Mouse (Mus musculus) lung, embryonic 14.5 days (tissue): ENCODE results near the gene Snrk. TPM values are rescaled to one million over a fixed set of nuclear protein-coding genes. Genes with fewer than 3 reads are reported as not detected.
A peak's percentile ranks its signal among the peaks of the same experiment; 100 is the strongest.
"Not testable (repeated sequence)": the region's sequence is repeated elsewhere in the genome, so short reads cannot be mapped to it uniquely, and the experiment has no call there.

ENCODE experiments used
- ATAC-seq: fragments of 200-750 bp; cut with Nextera tagmentation; 2 replicates; pipeline ENCODE4 v1.8.0; 2017; ENCODE audit warnings: mild to moderate bottlenecking, moderate TSS enrichment, moderate library complexity; ENCODE audit not compliant: insufficient read depth
- DNase-seq: peaks from one replicate; pipeline ENCODE4 v3.0.0-alpha.2; 2015
- H3K27ac ChIP-seq: fragments of 300-500 bp; sonication (generic); 2 replicates; pipeline ENCODE4 v1.5.1; 2014; ENCODE audit warnings: low read depth, mild to moderate bottlenecking, moderate library complexity
- H3K27me3 ChIP-seq: fragments of 300-500 bp; sonication (generic); 2 replicates; pipeline ENCODE4 v1.6.1; 2014; ENCODE audit warnings: low read length, control low read depth; ENCODE audit not compliant: insufficient read depth
- H3K36me3 ChIP-seq: fragments of 300-500 bp; sonication (generic); 2 replicates; pipeline ENCODE4 v1.6.1; 2014; ENCODE audit warnings: control low read depth; ENCODE audit not compliant: insufficient read depth
- H3K4me1 ChIP-seq: fragments of 300-500 bp; sonication (generic); 2 replicates; pipeline ENCODE4 v1.6.1; 2014; ENCODE audit warnings: antibody characterized with exemption, control low read depth; ENCODE audit not compliant: insufficient read depth
- H3K4me2 ChIP-seq: fragments of 300-500 bp; sonication (generic); 2 replicates; pipeline ENCODE4 v1.6.1; 2014; ENCODE audit warnings: mild to moderate bottlenecking
- H3K4me3 ChIP-seq: fragments of 300-500 bp; sonication (generic); 2 replicates; pipeline ENCODE4 v1.5.1; 2014; ENCODE audit warnings: low read depth, low read length
- H3K9ac ChIP-seq: fragments of 300-500 bp; sonication (generic); 2 replicates; pipeline ENCODE4 v1.6.1; 2014
- H3K9me3 ChIP-seq: fragments of 300-500 bp; sonication (generic); 2 replicates; pipeline ENCODE4 v1.6.1; 2016; ENCODE audit warnings: low read depth, low read length, control low read depth
- CTCF ChIP-seq: IDR thresholded peaks from 2 replicates; pipeline ENCODE4 v1.5.1; 2016; ENCODE audit warnings: antibody characterized with exemption, low read depth
- WGBS: fragments of 180-500 bp; shearing (Covaris S2); extraction: QIAGEN DNeasy Blood & Tissue Kit; methylation state at CpG from one replicate; pipeline ENCODE4 v1.1.7; 2014; 5-methylcytosine and 5-hydroxymethylcytosine counted together
- polyA plus RNA-seq: library from polyadenylated mRNA; unstranded; fragments of >200 nt; fragmentation: Nextera tagmentation; extraction: Ambion mirVana; gene quantifications from 2 replicates; pipeline ENCODE4 v1.2.1, GENCODE M21; 2014

The Snrk gene
- polyA plus RNA-seq, 1 experiment from 2014 or later: 58.4 TPM

DNA sequence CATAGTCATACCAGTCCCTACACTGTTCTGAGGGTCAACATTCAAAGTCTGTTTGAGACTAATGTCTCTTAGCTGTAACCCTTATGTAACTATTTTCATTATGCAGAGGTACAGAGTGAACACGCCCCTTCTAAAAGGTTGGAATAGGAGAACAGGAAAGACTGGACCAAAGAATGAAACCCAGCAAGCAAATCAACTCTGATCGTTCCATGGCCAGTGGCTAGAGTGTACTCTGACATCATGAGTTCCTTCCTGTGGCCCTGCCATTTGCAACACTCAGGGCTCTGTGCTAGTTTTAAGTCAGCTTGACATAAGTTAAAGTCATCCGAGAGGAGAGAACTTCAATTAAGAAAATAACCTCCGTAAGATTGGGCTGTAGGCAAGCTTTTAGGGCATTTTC, 35.0 kb downstream of the Snrk start:
- H3K36me3 ChIP-seq: peaks cover 15% of the 10 kb centered on the region
- no peak for TF ChIP-seq CTCF
- H3K4me1 ChIP-seq: no peaks in the 10 kb centered on the region; the same call in 1 of the 2 replicates
- ATAC-seq: no peak
- H3K27me3 ChIP-seq: no peaks in the 10 kb centered on the region
- H3K4me3 ChIP-seq: no peak overlapping the region
- 82% methylated on average over 4 of the region's 4 CpGs for WGBS
- H3K27ac ChIP-seq: no peak overlapping the region
- H3K9me3 ChIP-seq: no peaks in the 10 kb centered on the region
- no peak for DNase-seq
- no peak overlapping the region for H3K9ac ChIP-seq
- H3K4me2 ChIP-seq: no peak overlapping the region

DNA sequence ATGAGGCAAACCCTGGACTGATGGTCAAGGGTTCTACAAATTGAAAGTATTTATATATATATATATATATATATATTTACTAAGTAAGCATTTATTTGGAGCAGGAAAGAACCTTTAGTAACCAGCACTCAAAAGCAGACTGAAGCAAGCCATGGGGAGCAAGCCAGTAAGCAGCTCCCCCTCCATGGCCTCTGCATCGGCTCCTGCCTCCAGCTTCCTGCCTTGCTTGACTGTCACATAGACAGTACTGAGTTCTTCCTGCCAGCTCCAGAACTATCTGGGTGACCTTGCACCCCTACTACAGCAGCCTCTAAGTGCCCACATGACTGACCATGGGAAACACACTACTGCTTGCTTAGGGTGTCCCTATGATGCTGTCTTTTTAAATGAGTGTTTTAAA, 35.4 kb downstream of the Snrk start:
- WGBS: 65% methylated on average over 1 of the region's 1 CpGs
- Histone ChIP-seq H3K4me2 (no peak overlapping the region), H3K27me3 (no peaks in the 10 kb centered on the region), H3K4me3 (no peak overlapping the region), H3K9me3 (no peaks in the 10 kb centered on the region), H3K36me3 (peaks cover 19% of the 10 kb centered on the region), H3K9ac (no peak overlapping the region), H3K4me1 (no peaks in the 10 kb centered on the region; the same call in 1 of the 2 replicates), H3K27ac (no peak overlapping the region)
- DNase-seq: no peak
- ATAC-seq: no peak
- no peak for TF ChIP-seq CTCF

DNA sequence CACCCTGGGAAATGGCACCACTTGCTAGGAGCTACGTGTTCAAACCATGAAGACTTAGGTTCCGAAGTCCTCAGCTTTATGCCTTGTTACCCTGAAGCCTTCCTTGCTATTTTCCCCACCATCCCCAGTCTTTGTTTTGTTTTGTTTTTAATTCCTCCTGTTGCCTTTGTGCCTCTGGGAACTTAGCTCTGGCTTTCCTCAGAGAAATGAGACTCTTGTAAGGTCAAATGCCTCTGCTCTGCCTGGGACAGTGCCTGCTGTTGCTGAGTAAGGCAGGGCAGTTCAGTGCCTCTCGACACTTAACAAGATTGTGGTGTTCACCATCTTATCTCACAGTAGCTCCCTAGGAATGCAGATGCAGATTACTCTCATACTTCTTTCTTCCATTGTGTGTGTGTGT, 36.4 kb downstream of the Snrk start:
- TF ChIP-seq CTCF: no peak
- ATAC-seq: no peak
- no peak overlapping the region for H3K27ac ChIP-seq
- H3K36me3 ChIP-seq: peaks cover 28% of the 10 kb centered on the region
- H3K9ac ChIP-seq: no peak overlapping the region
- H3K4me2 ChIP-seq: no peak overlapping the region
- H3K4me1 ChIP-seq: no peaks in the 10 kb centered on the region; the same call in 1 of the 2 replicates
- no peak overlapping the region for H3K4me3 ChIP-seq
- H3K27me3 ChIP-seq: no peaks in the 10 kb centered on the region
- no peak for DNase-seq
- H3K9me3 ChIP-seq: no peaks in the 10 kb centered on the region
- 82% methylated on average over 3 of the region's 3 CpGs for WGBS

DNA sequence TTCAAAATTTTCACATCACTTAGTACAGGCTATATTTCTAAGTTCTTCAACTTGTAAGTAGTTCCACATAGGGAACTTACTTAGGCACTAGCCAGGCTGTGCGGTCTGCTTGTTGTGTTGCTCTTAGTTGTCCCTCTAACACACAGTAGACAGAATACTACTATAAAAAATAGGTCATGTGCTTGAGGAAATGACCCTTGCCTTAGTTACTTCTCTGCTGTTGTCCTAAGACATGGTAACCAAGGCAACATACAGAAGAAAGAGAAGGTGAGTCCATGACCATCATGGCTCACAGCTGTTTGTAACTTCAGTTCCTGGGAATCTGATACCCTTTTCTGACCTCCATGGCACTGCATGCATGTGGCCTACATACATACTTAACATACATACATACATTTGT, 38.1 kb downstream of the Snrk start:
- Histone ChIP-seq H3K27ac (no peak overlapping the region), H3K4me1 (no peaks in the 10 kb centered on the region), H3K4me3 (no peak overlapping the region), H3K27me3 (no peaks in the 10 kb centered on the region), H3K4me2 (no peak overlapping the region), H3K9me3 (no peaks in the 10 kb centered on the region), H3K36me3 (peaks cover 34% of the 10 kb centered on the region), H3K9ac (no peak overlapping the region)
- DNase-seq (no peak), ATAC-seq (no peak)
- no peak for TF ChIP-seq CTCF
- 96% methylated on average over 1 of the region's 1 CpGs for WGBS

DNA sequence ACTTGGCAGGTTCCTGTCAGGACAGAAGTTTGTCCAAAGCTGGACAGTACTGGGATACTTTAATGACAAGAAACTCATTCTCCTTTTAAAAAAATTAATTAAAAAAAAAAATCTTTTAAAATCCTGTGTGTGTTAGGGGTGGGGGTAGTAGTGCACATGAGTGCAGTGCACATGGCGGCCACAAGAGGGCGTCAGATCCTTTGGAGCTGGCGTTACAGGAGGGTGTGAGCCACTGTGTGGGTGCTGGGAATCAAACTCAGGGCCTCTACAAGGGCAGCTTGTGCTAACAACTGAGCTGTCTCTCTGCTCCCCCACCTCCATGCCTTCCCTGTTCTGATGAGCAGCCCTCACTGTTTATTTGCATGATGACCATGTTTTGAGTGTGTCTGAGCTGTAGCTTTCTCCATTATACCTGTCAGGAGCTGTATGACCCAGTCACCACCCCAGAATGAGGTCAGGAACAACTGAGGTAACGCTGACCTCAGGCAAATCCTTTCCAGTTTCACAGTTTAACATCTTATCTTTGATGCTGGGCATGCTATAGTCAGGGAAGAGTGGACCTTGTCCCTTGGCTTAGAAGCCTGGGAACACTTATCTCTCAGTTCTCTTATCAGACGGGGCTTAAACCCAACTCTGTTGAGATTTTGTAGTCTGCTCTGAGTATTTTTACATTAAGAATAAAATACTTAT, 39.5 kb downstream of the Snrk start:
- Histone ChIP-seq H3K9me3 (no peaks in the 10 kb centered on the region), H3K27me3 (no peaks in the 10 kb centered on the region), H3K27ac (no peak overlapping the region), H3K4me1 (no peaks in the 10 kb centered on the region), H3K36me3 (peaks cover 45% of the 10 kb centered on the region), H3K9ac (no peak overlapping the region), H3K4me3 (no peak overlapping the region), H3K4me2 (no peak overlapping the region)
- TF ChIP-seq CTCF: peak; percentile 48
- DNase-seq: no peak
- 74% methylated on average over 5 of the region's 5 CpGs for WGBS
- no peak for ATAC-seq

DNA sequence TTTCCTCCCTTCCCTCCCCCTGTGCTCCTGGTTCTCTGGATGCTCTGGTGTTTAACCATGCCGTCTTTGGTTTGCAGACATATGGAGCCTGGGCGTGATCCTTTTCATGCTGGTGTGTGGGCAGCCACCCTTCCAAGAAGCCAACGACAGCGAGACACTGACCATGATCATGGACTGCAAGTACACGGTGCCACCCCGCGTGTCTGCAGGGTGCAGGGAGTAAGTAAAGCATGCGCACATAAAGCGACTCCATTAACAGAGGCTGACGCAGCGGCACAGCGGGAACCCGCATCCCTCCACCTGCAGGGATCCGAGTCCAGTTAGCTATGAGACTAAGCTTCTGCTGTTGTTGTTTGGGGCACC, 40.0 kb downstream of the Snrk start:
- no peak overlapping the region for H3K4me3 ChIP-seq
- no peaks in the 10 kb centered on the region for H3K4me1 ChIP-seq
- TF ChIP-seq CTCF: no peak
- 92% methylated on average over 14 of the region's 14 CpGs for WGBS
- H3K27me3 ChIP-seq: no peaks in the 10 kb centered on the region
- no peak overlapping the region for H3K9ac ChIP-seq
- H3K9me3 ChIP-seq: no peaks in the 10 kb centered on the region
- peaks cover 42% of the 10 kb centered on the region for H3K36me3 ChIP-seq
- H3K27ac ChIP-seq: no peak overlapping the region
- ATAC-seq: no peak
- DNase-seq: no peak
- no peak overlapping the region for H3K4me2 ChIP-seq

DNA sequence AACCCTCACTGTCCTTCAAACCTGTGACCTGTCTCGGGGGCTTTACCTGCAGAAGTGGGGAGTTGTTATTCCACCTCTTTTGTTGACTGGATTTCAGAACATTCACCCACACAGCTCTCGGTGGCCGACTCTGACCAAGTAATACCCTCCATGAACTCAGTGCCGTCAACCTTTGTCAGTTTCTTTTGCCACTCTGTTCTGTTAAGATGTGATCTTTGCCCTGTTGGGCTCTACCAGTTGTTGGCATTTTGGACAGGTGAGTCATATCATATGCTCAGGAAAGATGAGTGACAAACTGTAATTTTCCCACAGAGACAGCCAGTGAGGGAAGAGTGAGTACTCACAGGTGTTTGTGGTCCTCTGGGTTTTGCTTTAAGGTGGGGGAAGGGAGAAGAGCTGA, 47.5 kb downstream of the Snrk start:
- DNase-seq (no peak), ATAC-seq (no peak)
- peaks cover 66% of the 10 kb centered on the region for H3K36me3 ChIP-seq
- H3K27ac ChIP-seq: no peak overlapping the region
- H3K4me2 ChIP-seq: no peak overlapping the region
- WGBS: 93% methylated on average over 4 of the region's 4 CpGs
- H3K27me3 ChIP-seq: no peaks in the 10 kb centered on the region
- no peak overlapping the region for H3K4me3 ChIP-seq
- no peaks in the 10 kb centered on the region for H3K9me3 ChIP-seq
- H3K9ac ChIP-seq: no peak overlapping the region
- no peaks in the 10 kb centered on the region for H3K4me1 ChIP-seq
- TF ChIP-seq CTCF: no peak

DNA sequence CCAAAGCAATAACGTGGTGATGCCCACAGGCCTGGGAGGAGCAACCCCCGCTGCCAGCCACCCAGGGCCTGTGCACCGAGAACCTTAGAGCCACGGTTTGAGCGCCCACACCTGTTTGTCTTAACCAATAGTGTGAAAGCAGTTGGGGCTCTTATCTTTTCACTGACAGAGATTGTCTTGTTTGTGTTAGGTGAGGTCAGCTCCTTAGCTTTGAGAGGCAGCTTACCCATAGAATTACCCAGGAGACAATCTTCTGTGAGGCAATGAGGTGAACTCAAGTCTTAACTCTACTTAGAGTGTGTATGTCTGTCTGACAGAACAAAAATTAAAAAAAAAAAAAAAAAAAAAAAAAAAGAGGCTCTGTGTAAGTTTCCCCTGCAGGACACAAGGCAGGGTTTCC, 50.7 kb downstream of the Snrk start:
- WGBS: 42% methylated on average over 5 of the region's 5 CpGs
- H3K9ac ChIP-seq, H3K4me1 ChIP-seq, H3K4me3 ChIP-seq, H3K27me3 ChIP-seq, DNase-seq, H3K9me3 ChIP-seq, H3K27ac ChIP-seq, H3K4me2 ChIP-seq, ATAC-seq: not testable (repeated sequence)
- H3K36me3 ChIP-seq: peaks cover 65% of the 10 kb centered on the region
